Mouse (Mus musculus): ENCODE results near the gene Bpifb2.

- no peak for TF ChIP-seq CHD2 (IDR thresholded peaks at IDR 0.05; ENCODE audit: low read depth, low read length)
- no peak for TF ChIP-seq MAFK (IDR thresholded peaks at IDR 0.05; ENCODE audit: insufficient read depth, low read depth, low read length)
- no peak for TF ChIP-seq ZC3H11A (IDR thresholded peaks at IDR 0.05; ENCODE audit: borderline replicate concordance, low read depth, low read length)
Measured at GRCm38 (mm10) chr2:153874745-153875144, at the start of gene Bpifb2.

Measured in ES-E14 (cell line).